Mouse (Mus musculus) mammary gland, adult 2 months (tissue): ENCODE results near the gene Pign. TPM values are rescaled to one million over a fixed set of nuclear protein-coding genes. Genes with fewer than 3 reads are reported as not detected.

ENCODE experiments used
- polyA plus RNA-seq: library from polyadenylated mRNA; depleted of rRNA; stranded (reverse); fragments of >200 nt; gene quantifications from 2 replicates; pipeline ENCODE4 v1.2.3, GENCODE M21; 2012; ENCODE audit warnings: low replicate concordance; rRNA removed

Gene Pign
- polyA plus RNA-seq: 6.0 and 14.4 TPM in 2 replicates

GRCm38 (mm10) chr1:105663171-105663961 lies at the start of gene Pign, which contains the start of gene Relch:
Gene Pign (minus strand): TSS chr1:105663677.
Gene Relch (plus strand): TSS chr1:105663861.

Other genes with a start within 250 kb of the Pign start
- 18.4 and 32.5 TPM in 2 replicates for gene Relch, start 184 bp upstream of the Pign start, polyA plus RNA-seq
- gene Tnfrsf11a, start 117.0 kb upstream of the Pign start, polyA plus RNA-seq: 7.8 and 9.6 TPM in 2 replicates